Mouse (Mus musculus) left cerebral cortex, adult 9 months (tissue): Measurements from ENCODE around the gene Nms.

Experiments
- DNase-seq, 2 experiments: peaks; one replicate each; pipeline ENCODE4 v3.0.0; 2022; ENCODE audit warnings: low spot score in 2 of 2

The Nms gene

GRCm38 (mm10) chr1:38938849-38939248, at the start of gene Nms:
TSS of gene Nms (plus strand) at chr1:38939149.
- no peak for DNase-seq

GRCm38 (mm10) chr1:38891444-38891843, 47.5 kb upstream of the Nms start:
- no peak for DNase-seq

- DNase-seq = no peak
These were observed 45.9 kb upstream of the Nms start for GRCm38 (mm10) chr1:38893081-38893480.

GRCm38 (mm10) chr1:38897431-38898248, 41.3 kb upstream of the Nms start, which contains the start of gene Chst10:
TSS of gene Chst10 (minus strand) at chr1:38898161.
- peak; percentile 55 to 80 for DNase-seq

- no peak for DNase-seq
These were observed 36.4 kb upstream of the Nms start for GRCm38 (mm10) chr1:38902571-38902970.

- no peak for DNase-seq
These were observed 35.0 kb upstream of the Nms start for GRCm38 (mm10) chr1:38903985-38904384.

- DNase-seq = no peak
These were observed 10.0 kb upstream of the Nms start for GRCm38 (mm10) chr1:38928996-38929395.

- peak in 1 of 2 experiments; percentile 16 for DNase-seq
These were observed 9.5 kb upstream of the Nms start for GRCm38 (mm10) chr1:38929468-38929867.

GRCm38 (mm10) chr1:38930767-38931166, 8.2 kb upstream of the Nms start:
- DNase-seq = peak in 1 of 2 experiments; percentile 53

- peak in 1 of 2 experiments; percentile 20 for DNase-seq
These were observed 4.3 kb upstream of the Nms start for GRCm38 (mm10) chr1:38934668-38935067.

GRCm38 (mm10) chr1:38936780-38937179, 2.2 kb upstream of the Nms start:
- peak in 1 of 2 experiments; percentile 28 for DNase-seq

GRCm38 (mm10) chr1:38939608-38940007, 659 bp downstream of the Nms start:
- no peak for DNase-seq

- no peak for DNase-seq
These were observed 17.5 kb downstream of the Nms start for GRCm38 (mm10) chr1:38956457-38956856.

- DNase-seq = no peak
These were observed 30.2 kb downstream of the Nms start for GRCm38 (mm10) chr1:38969116-38969515.

- DNase-seq = no peak
These were observed 32.8 kb downstream of the Nms start for GRCm38 (mm10) chr1:38971712-38972111.

GRCm38 (mm10) chr1:38972986-38973592, 34.1 kb downstream of the Nms start:
- DNase-seq = peak in 1 of 2 experiments; percentile 31

GRCm38 (mm10) chr1:38979953-38980352, 41.0 kb downstream of the Nms start:
- DNase-seq = no peak

- no peak for DNase-seq
These were observed 44.9 kb downstream of the Nms start for GRCm38 (mm10) chr1:38983870-38984269.

- no peak for DNase-seq
These were observed 46.4 kb downstream of the Nms start, which contains the start of gene Pdcl3 for GRCm38 (mm10) chr1:38985308-38985707. TSS of gene Pdcl3 (plus strand) at chr1:38985608.

GRCm38 (mm10) chr1:38987080-38987864, 48.3 kb downstream of the Nms start:
- peak; percentile 91 to 96 for DNase-seq

GRCm38 (mm10) chr1:38987865-38988211, 48.9 kb downstream of the Nms start:
- no peak for DNase-seq

GRCm38 (mm10) chr1:38988357-38988756, 49.4 kb downstream of the Nms start:
- DNase-seq = no peak
